Mouse (Mus musculus) bone marrow, adult 2 months (tissue): Measurements from ENCODE around the gene Map3k1.

Experiments
- CTCF ChIP-seq: fragments of 200-500 bp; IDR thresholded peaks from 2 replicates; pipeline ENCODE4 v1.5.1; 2011; ENCODE audit warnings: low read length, control low read depth; ENCODE audit not compliant: control insufficient read depth, insufficient read depth
- POLR2A ChIP-seq: fragments of 200-500 bp; IDR thresholded peaks from 2 replicates; pipeline ENCODE4 v1.6.1; 2011; ENCODE audit warnings: low read depth, mild to moderate bottlenecking, control low read depth, low read length, borderline replicate concordance; ENCODE audit not compliant: control insufficient read depth

DNA sequence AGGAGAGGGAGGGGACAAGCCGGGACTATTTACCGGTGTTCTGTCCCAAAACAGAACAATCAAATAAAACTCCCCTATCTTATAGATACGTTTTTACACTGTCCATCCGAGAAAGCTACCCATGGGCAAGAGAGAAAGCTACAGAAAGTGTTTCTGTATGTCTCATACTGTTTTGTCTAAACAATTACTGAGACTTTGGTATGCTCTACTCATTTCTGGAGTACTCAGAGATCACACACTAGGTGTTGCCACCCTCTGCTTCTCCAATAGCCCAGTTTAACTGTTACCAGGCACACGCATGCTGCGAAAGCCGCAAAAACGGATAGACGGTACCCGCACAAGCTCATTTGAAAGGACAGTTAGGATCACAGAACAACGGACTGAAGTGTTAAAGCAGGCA is 17.2 kb downstream of the Map3k1 start:
- TF ChIP-seq CTCF = no peak
- no peak for TF ChIP-seq POLR2A
